Mouse (Mus musculus): ENCODE measurements around the gene Msi2. TPM values are rescaled to one million over a fixed set of nuclear protein-coding genes. Genes with fewer than 3 reads are reported as not detected.

Msi2 gene
- total RNA-seq, 2 experiments from 2014 or later: 75.8 to 90.1 TPM

DNA sequence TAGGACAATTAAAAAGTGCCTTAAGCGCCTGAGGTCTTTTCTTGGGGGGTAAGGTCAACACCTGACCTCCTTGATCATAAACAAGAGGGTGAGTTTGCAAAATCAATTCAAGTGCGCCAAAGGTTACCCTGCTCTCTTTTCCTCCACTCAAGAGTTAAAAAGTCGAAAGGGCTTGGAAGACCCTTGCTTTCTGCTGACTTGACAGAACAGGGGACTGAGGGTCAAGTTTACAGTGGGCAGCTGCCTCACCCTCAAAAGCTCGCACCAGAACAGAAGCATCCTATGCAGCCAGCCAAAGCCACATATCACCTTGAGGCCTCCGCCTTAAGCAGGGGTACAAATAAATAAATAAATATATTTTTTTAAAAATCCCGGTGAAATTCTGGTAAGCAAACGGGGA lies 3.0 kb downstream of the Msi2 start:
- intact Hi-C loops (cut with DNase I): no loop called here

GRCm38 (mm10) chr11:88714127-88714526 lies 4.2 kb downstream of the Msi2 start:
- intact Hi-C loops (cut with DNase I): no loop called here
- no peak for DNase-seq

More for the DNA sequence above, 3.0 kb downstream of the Msi2 start:
- no peak for DNase-seq

DNA sequence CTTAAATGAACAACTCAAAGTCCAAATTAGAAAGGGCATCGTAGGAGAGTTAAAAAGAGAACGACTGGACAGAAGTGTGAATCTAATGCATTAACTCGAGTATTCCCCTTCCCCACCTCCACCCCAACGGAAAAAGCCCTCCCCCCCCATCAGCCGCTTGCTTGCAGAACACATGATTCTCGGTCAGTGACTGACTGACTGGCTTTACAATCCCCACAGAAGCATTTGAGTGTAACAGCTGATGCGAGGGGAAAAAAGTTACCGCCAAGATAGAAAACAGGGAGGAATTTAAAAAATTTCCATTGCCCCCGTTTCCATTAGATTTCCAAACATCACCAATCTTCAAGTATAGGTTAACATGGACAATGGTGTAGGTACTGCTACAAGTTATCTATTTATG lies 4.8 kb downstream of the Msi2 start:
- intact Hi-C loops (cut with DNase I): no loop called here
- no peak for DNase-seq

- intact Hi-C loops (cut with DNase I): no loop called here
- no peak for DNase-seq
These were observed 8.3 kb downstream of the Msi2 start for GRCm38 (mm10) chr11:88709876-88710614.

- DNase-seq: no peak
- intact Hi-C loops (cut with DNase I): no loop called here
These were observed 11.0 kb downstream of the Msi2 start for GRCm38 (mm10) chr11:88707228-88707775.

- DNase-seq: no peak
- intact Hi-C loops (cut with DNase I): no loop called here
These were observed 13.6 kb downstream of the Msi2 start for GRCm38 (mm10) chr11:88704688-88705087.

DNA sequence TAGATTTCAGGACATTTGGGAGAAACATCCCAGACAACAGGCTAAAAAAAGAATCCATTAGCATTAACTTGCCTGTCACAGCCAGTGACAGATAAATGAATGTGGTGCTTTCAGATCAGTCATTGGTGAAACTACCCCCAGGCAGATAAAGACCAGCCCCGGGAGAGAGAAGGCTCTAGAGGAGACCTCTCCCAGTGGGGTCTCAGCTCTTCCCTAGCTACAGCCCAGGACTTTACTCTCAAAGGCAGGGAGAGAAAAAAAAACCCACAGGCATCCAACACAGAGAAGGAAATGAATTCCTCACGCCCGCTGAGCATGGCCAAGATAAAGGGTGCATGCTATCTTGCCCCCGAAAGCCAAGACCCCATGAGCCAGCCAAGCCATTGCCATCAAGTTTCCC lies 15.1 kb downstream of the Msi2 start:
- intact Hi-C loops (cut with DNase I): no loop called here
- DNase-seq: no peak

- intact Hi-C loops (cut with DNase I): no loop called here
- DNase-seq: no peak
These were observed 16.2 kb downstream of the Msi2 start for GRCm38 (mm10) chr11:88701976-88702659.

DNA sequence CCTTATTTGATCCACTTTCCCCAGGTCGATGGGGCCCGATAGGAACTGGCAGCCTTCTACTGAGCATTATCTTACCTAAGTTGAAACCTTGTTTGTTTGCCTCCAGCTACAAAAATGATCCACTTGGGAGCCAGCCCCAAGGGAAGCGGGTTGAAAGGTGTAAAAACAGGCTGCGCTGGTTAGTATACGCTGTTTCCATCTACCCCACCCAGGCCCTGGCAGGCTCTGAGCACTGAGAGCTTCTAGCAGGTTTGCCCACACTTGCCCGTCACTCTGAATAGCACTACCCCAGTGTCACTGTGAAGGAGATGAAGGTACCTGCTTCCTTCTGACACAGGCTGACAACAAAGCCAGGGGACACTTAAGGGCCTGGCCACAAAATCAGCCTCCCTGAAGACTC lies 17.3 kb downstream of the Msi2 start:
- no peak for DNase-seq
- intact Hi-C loops (cut with DNase I): no loop called here

GRCm38 (mm10) chr11:88700202-88700711 lies 18.1 kb downstream of the Msi2 start:
- intact Hi-C loops (cut with DNase I): no loop called here
- DNase-seq: peak; percentile 54

DNA sequence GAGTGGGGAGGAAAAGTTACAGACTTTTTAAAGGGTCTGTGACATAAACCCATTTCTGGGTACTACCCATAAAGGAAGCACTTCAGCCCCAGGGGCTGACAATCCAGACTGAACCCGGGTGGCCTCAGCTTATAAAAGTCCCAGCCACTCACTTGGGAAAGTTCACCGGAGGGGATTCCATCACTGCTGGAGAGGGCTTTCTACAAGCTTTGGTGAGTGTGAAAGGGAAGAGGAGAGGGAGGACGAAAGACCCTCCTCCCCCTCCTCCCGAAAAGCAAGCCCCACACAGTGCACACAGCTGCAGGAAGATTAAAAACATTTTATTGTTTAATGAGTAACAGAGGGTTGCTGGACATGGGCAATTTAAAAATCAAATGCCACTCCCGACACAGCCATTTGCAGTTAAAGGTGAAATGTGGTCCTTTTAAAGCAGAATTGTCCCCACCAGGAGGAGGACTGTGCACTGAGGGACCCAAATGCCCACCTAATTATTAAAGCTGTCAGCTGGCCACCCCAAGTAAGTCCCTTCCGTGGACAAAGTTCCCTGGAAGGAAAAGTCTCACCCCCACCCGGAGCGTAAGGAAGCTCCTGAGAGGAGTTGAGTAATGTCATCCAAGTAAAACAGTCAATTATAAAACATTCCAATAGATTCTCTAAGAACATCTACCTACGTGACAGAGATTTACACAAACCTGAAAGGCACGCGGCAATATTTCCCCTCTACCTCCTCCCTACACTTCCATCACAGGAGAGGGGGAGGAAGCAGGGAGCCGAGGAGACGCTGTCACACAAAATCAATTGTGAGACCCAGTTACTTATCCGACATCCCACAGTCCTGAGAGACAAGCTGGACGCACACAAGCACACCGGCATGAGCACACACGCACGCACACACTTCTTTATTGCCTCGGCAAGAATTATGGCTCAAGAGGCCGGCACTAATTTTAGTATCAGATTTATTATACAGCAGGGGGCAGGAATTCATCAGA lies 24.1 kb downstream of the Msi2 start:
- intact Hi-C loops (cut with DNase I): no loop called here
- no peak for DNase-seq

DNA sequence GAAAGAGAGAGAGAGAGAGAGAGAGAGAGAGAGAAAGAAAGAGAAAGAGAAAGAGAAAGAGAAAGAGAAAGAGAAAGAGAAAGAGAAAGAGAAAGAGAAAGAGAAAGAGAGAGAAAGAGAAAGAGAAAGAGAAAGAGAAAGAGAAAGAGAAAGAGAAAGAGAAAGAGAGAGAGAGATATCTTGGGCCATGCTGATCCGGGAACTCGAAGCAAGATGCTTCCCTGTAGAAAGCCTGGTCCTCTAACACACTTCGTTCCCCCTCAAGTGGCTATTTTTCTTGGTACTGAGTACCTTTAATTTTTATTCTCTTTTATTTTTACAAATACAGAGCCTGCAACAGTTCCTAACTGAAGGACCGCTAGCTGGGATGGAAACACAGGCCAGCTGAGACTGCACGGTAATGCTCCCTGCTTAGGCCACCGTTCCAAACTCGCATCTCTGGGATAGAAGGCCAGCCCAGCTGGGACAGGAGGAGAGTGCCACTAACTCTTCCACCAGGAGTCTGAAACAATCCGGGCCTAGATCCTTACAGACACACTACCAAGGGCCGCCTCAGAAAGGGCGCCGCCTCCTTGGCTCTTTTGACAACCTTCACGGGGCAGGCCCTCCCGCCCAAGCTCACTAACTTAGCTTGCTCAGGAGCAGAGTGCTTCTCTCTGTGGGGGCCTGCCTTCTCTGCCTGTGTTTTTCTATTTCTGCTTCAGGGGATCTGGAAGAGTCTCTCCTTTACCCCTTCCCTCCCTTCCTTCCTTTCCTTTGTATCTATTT lies 25.1 kb downstream of the Msi2 start:
- intact Hi-C loops (cut with DNase I): no loop called here
- no peak for DNase-seq

DNA sequence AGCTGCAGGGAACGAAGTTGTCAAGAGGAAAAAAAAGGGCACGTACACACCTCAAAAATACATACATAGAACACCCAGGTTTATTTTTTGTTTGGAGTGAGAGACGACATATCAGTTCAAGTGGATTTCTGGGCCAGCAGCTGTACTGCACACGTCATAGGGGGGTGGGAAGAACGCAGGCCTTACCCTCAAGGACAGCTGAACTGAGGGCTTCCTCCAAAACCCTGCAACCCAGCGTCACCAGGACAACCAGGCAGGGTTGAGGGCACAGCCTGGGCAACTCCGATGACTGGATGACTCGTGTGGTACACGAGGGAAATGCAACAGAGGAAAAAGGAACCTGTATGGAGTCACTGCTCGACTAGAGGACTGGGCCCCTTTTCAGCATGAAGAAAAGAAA lies 25.9 kb downstream of the Msi2 start:
- no peak for DNase-seq
- intact Hi-C loops (cut with DNase I): no loop called here

DNA sequence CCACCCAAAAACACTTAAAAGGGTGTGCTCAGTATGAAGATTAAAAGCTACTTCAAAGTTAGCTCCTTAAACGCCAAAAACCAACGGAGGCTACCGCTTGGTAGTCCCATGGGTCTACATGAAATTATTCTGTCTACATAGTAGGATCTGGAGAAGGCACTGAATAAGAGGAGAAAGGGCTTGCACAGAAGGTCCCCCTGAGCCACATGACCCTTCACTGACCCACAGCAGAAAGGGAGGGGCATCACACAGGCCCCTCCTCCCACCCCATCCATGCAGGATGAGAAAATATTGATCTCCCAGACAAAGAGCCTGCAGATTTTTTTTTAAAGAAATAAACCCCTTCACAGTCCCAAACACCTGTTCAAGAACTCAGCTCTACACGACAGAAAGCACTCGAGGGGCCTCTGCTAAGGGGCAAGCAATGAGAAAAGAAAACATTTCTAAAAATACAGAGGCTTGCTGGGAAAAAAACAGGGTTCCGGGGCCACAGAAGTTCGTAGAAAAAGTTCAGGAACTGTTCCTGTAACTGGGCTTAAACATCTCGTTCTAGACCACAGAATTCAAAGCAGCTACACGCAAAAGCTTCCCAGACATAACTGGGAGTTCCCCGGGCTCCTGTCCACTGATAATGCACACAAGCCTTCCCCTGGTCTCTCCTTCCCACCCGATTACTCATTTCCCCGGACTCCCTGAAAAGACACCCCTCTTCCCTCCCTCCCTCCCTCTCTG lies 27.6 kb downstream of the Msi2 start:
- intact Hi-C loops (cut with DNase I): no loop called here
- DNase-seq: no peak

DNA sequence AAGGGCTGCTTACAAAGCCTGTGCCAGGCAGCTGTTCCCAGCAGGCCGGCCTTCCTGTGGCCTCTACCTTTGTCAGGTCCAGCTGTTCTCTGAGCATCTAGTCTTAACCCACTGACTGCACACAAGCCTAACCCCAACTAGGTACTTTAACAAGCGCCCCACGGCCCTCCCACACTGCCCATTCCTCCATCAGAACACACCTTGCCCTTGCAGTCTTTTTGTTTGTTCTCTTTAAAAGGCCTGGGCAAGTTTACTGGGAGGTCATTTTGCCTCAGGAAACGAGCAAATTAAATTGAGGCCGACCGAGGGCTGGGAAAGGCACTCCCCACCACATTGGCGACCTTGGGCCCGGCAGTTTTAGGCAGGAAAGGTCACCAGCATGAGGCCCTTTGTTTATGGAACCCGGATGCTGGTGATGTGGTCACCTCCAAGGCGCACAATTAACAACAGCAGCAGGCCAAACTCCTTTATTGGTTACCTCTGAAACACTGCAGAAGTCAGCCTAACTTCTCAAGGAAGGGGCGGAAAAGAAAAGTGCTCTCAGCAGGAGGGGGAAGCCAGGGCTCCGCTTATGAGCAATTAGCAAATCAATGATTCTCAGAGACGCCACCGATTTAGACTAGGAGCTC lies 28.4 kb downstream of the Msi2 start:
- intact Hi-C loops (cut with DNase I): no loop called here
- DNase-seq: no peak

DNA sequence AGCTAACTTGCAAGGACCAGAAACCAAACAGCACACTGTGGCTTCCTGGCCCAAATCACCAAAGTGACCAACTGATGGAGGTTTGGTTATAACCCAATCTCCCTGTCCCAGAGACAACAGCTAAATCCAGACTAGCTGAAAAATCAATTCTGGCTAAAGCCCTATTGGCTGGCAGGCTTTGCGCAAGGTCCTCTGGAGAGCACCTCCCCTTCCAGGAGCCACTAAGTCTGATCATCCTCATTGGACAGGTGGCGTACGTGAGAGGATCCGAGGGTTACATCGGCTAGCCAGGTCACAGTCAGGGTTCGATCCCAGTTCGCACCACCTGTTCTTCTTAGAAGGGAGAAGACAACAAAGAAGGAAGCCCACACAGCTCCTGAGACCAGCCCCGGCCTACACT lies 29.7 kb downstream of the Msi2 start:
- no peak for DNase-seq
- intact Hi-C loops (cut with DNase I): no loop called here

DNA sequence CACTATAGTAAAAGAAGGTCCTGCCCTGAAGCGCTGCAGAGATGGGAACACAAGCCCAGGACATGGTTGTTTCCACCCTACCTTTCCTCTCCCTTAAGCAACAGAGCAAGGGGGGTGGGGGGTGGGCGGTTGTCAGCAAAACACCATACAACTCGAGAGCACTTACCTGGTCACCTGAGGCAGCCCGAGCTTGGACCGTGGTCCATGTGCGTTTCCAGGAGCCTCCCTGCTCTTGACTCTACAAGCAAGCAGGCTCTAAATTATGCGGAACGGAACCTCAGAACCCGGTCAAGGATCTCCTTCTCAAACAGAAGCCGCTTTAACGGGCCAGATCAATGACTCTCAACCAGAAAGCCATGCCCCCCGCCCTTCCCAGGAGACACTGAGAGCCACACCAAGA lies 30.6 kb downstream of the Msi2 start:
- DNase-seq: no peak
- intact Hi-C loops (cut with DNase I): no loop called here

GRCm38 (mm10) chr11:88687010-88687409 lies 31.3 kb downstream of the Msi2 start:
- intact Hi-C loops (cut with DNase I): no loop called here
- DNase-seq: no peak

DNA sequence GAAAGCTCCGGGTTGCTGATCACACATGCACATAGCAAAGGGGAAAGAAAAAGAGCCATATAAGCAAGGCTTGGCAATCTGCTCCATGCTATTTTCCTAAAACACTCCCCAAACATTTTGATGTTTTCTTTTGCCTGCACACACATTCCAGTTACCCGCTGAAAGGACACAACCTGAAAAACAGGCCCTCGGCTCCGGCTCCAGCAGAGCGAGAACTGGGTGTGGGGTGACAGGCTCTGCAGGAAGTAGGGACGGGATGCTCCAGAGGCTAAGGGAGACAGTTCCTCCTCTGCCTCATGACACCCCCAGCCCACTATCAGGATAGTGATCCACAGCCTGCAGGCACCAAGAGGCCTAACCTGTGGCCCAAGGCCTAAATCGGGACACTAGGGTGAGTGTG lies 32.3 kb downstream of the Msi2 start:
- DNase-seq: no peak
- intact Hi-C loops (cut with DNase I): no loop called here

All from left cerebral cortex, postnatal 4 days (tissue).